Comparison of ENCODE assay signal across 8 mouse cellular contexts in genomic region chr5:43948111-43948743, GRCm38 (mm10). TPM values are rescaled to one million over a fixed set of nuclear protein-coding genes. Genes with fewer than 3 reads are reported as not detected.
A peak's percentile ranks its signal among the peaks of the same experiment; 100 is the strongest.
DNase-seq lines count a peak whose midpoint lies in the region; ATAC-seq and TF ChIP-seq lines count a peak whose summit lies in the region.

No protein-coding gene starts in this region.

- H3K4me1 ChIP-seq in liver, embryonic 14.5 days (replicated peaks; ENCODE audit: control insufficient read depth in 2 of 2, insufficient read depth in 2 of 2, low read length in 1 of 2): peaks cover 0 to 16% of the 10 kb centered on the region in 2 experiments; a peak in 3 of 4 replicates
- peaks cover 10% of the 10 kb centered on the region; the same call in 1 of the 2 replicates for H3K4me1 ChIP-seq in stomach, embryonic 14.5 days (ENCODE audit: control insufficient read depth, insufficient read depth, low read length)

- TF ChIP-seq CTCF in liver, embryonic 14.5 days (IDR thresholded peaks at IDR 0.05; ENCODE audit: low read depth): no peak

- no peaks in the 10 kb centered on the region for H3K36me3 ChIP-seq in liver, embryonic 14.5 days (replicated peaks; ENCODE audit: control insufficient read depth, insufficient read depth, low read depth)
- no peaks in the 10 kb centered on the region for H3K36me3 ChIP-seq in stomach, embryonic 14.5 days (ENCODE audit: control insufficient read depth, insufficient read depth, low read length)

- TF ChIP-seq EP300 in liver, embryonic 14.5 days (IDR thresholded peaks at IDR 0.05; ENCODE audit: low read depth): no peak

- WGBS in liver, embryonic 14.5 days (ENCODE audit: insufficient replicate concordance): 1% methylated on average over 27 of the region's 27 CpGs
- WGBS in stomach, embryonic 14.5 days: 2% methylated on average over 27 of the region's 27 CpGs

- peak overlapping the region; percentile 23; the same call in 1 of the 2 replicates for H3K9ac ChIP-seq in liver, embryonic 14.5 days (replicated peaks)
- no peak overlapping the region; the same call in 1 of the 2 replicates for H3K9ac ChIP-seq in stomach, embryonic 14.5 days (replicated peaks; ENCODE audit: low read depth, low read length)

- H3K4me3 ChIP-seq in liver, embryonic 14.5 days (ENCODE audit: insufficient read depth in 1 of 2, low read depth in 2 of 2, low read length in 2 of 2): peak overlapping the region; percentile 37 to 50
- H3K4me3 ChIP-seq in stomach, embryonic 14.5 days (ENCODE audit: low read depth, low read length): peak overlapping the region; percentile 11; the same call in 1 of the 2 replicates

- no peak overlapping the region for H3K27ac ChIP-seq in liver, embryonic 14.5 days
- peak overlapping the region; percentile 94 for H3K27ac ChIP-seq in stomach, embryonic 14.5 days (ENCODE audit: low read length)

- peak; percentile 81 for ATAC-seq in liver, embryonic 14.5 days (ENCODE audit: insufficient read depth)
- ATAC-seq in stomach, embryonic 14.5 days (ENCODE audit: insufficient number of reproducible peaks, insufficient read depth, low FRiP score, low read depth): peak; percentile 96

- H3K27me3 ChIP-seq in liver, embryonic 14.5 days (ENCODE audit: control insufficient read depth, insufficient read depth, low read length): no peaks in the 10 kb centered on the region
- no peaks in the 10 kb centered on the region for H3K27me3 ChIP-seq in stomach, embryonic 14.5 days (ENCODE audit: control insufficient read depth, insufficient read depth, low read length)

- H3K9me3 ChIP-seq in liver, embryonic 14.5 days (ENCODE audit: control insufficient read depth, low read length): no peaks in the 10 kb centered on the region
- H3K9me3 ChIP-seq in stomach, embryonic 14.5 days (ENCODE audit: control insufficient read depth, low read depth, low read length): no peaks in the 10 kb centered on the region

- peak; percentile 4 to 6 for DNase-seq in cerebellum, adult 18-20 months
- no peak for DNase-seq in cerebellum, adult 8-10 months
- DNase-seq in embryo, embryonic 11.5 days (ENCODE audit: low read depth, low spot score): peak; percentile 31
- DNase-seq in heart, adult 8-10 months (ENCODE audit: low spot score): peak; percentile 3
- peak; percentile 77 for DNase-seq in kidney, adult 18-20 months
- DNase-seq in liver, embryonic 14.5 days (ENCODE audit: low read depth in 3 of 3, low spot score in 3 of 3): peak; percentile 17 to 26 (median 17)
- DNase-seq in natural killer cell, adult 2 months (ENCODE audit: low spot score in 2 of 2): peak; percentile 46 to 84

- H3K4me2 ChIP-seq in liver, embryonic 14.5 days (ENCODE audit: low read depth): peak overlapping the region; percentile 67
- peak overlapping the region; percentile 49 for H3K4me2 ChIP-seq in stomach, embryonic 14.5 days (replicated peaks; ENCODE audit: low read depth, low read length)

RNA-seq across cellular contexts. Expression of gene Fgfbp1, which starts 33.4 kb away (rescaled TPM):
- total RNA-seq in heart, adult 8-10 months (2022): under 1 TPM in 3 of 4 experiments, not detected in 1; 0.22 to 0.28 (median 0.22) TPM
- 0.09 and 0.23 TPM in 2 replicates for polyA plus RNA-seq in liver, embryonic 14.5 days (2012; rRNA removed)
- polyA plus RNA-seq in liver, embryonic 14.5 days (2014; fragmentation: Nextera tagmentation; extraction: Ambion mirVana): 0.14 TPM in 1 of 2 replicates, not detected in the other
- 22.4 and 22.9 TPM in 2 replicates for polyA plus RNA-seq in stomach, embryonic 14.5 days (2014; fragmentation: Nextera tagmentation; extraction: Ambion mirVana)

RNA-seq across cellular contexts. Expression of gene Gm7879, which starts 35.3 kb away (rescaled TPM):
- total RNA-seq in heart, adult 8-10 months (2022): 1 to 10 TPM; 7.8 to 9.7 (median 8.4) TPM
- 0.46 TPM in 1 of 2 replicates, not detected in the other for polyA plus RNA-seq in liver, embryonic 14.5 days (2012; rRNA removed)
- 0.40 and 0.86 TPM in 2 replicates for polyA plus RNA-seq in liver, embryonic 14.5 days (2014; fragmentation: Nextera tagmentation; extraction: Ambion mirVana)
- polyA plus RNA-seq in stomach, embryonic 14.5 days (2014; fragmentation: Nextera tagmentation; extraction: Ambion mirVana): 0.70 and 1.3 TPM in 2 replicates

Comparison
In these comparisons a context has a peak if more than half of its experiments do, and no peak if none do; other contexts are left out.
1. RNA of gene Fgfbp1, which starts 33.4 kb away (polyA plus RNA-seq): 22.4 to 22.9 TPM in stomach, embryonic 14.5 days; 0.09 to 0.23 TPM in liver, embryonic 14.5 days; every median in the first group is over 10 times any median in the second.